Mouse (Mus musculus) liver, embryonic 11.5 days (tissue): ENCODE measurements at regions not wholly inside any gene's neighbourhood (a gene's known extent, or its start where the extent isn't known, plus 50 kb on each side); places are given as distances from the start of the nearest gene placed in this dataset.

Experiments used
- ATAC-seq: fragments of 200-750 bp; cut with Nextera tagmentation; replicated peaks from 2 replicates; pipeline ENCODE4 v1.8.0; 2017; ENCODE audit warnings: moderate number of reproducible peaks, mild to moderate bottlenecking, moderate TSS enrichment, moderate library complexity; ENCODE audit not compliant: low FRiP score
- DNase-seq: peaks from one replicate; pipeline ENCODE4 v3.0.0-alpha.2; 2017; ENCODE audit warnings: low spot score
- H3K27ac ChIP-seq: fragments of 300-500 bp; sonication (generic); 2 replicates; pipeline ENCODE4 v1.5.1; 2014; ENCODE audit warnings: mild to moderate bottlenecking, low read depth, low read length, control low read depth
- H3K27me3 ChIP-seq: fragments of 300-500 bp; sonication (generic); replicated peaks from 2 replicates; pipeline ENCODE4 v1.6.1; 2014; ENCODE audit warnings: low read length, mixed read lengths; ENCODE audit not compliant: control insufficient read depth, insufficient read depth
- H3K36me3 ChIP-seq: fragments of 300-500 bp; sonication (generic); 2 replicates; pipeline ENCODE4 v1.6.1; 2014; ENCODE audit warnings: mild to moderate bottlenecking, low read length, moderate library complexity, mixed read lengths; ENCODE audit not compliant: control insufficient read depth, insufficient read depth
- H3K4me1 ChIP-seq: fragments of 300-500 bp; sonication (generic); replicated peaks from 2 replicates; pipeline ENCODE4 v1.6.1; 2014; ENCODE audit warnings: low read length, mixed read lengths; ENCODE audit not compliant: control insufficient read depth, insufficient read depth
- H3K4me2 ChIP-seq: fragments of 300-500 bp; sonication (generic); 2 replicates; pipeline ENCODE4 v1.6.1; 2014; ENCODE audit warnings: mild to moderate bottlenecking, control low read depth, moderate library complexity
- H3K4me3 ChIP-seq: fragments of 300-500 bp; sonication (generic); 2 replicates; pipeline ENCODE4 v1.5.1; 2014; ENCODE audit warnings: low read depth, low read length, control low read depth
- H3K9ac ChIP-seq: fragments of 300-500 bp; sonication (generic); 2 replicates; pipeline ENCODE4 v1.6.1; 2014; ENCODE audit warnings: low read depth, low read length, control low read depth
- H3K9me3 ChIP-seq: fragments of 300-500 bp; sonication (generic); 2 replicates; pipeline ENCODE4 v1.6.1; 2016; ENCODE audit warnings: low read length, inconsistent platforms, mixed read lengths; ENCODE audit not compliant: control insufficient read depth
- whole genome bisulfite sequencing: fragments of 180-500 bp; shearing (Covaris S2); extraction: QIAGEN DNeasy Blood & Tissue Kit; methylation state at CpG from one replicate; pipeline ENCODE4 v1.1.7; 2014; 5-methylcytosine and 5-hydroxymethylcytosine counted together

GRCm38 (mm10) chr2:28304712-28305111 lies 111.9 kb downstream of the Olfm1 start:
- ATAC-seq (no peak), DNase-seq (peak; percentile 47)
- no peak overlapping the region for H3K4me2 ChIP-seq
- no peak overlapping the region for H3K27ac ChIP-seq
- no peaks in the 10 kb centered on the region for H3K36me3 ChIP-seq
- 10% methylated on average over 3 of the region's 3 CpGs for WGBS
- no peak overlapping the region for H3K9ac ChIP-seq
- H3K27me3 ChIP-seq = no peaks in the 10 kb centered on the region
- H3K4me3 ChIP-seq = no peak overlapping the region
- H3K4me1 ChIP-seq = no peaks in the 10 kb centered on the region
- H3K9me3 ChIP-seq = no peaks in the 10 kb centered on the region

- H3K27ac ChIP-seq = no peak overlapping the region
- DNase-seq (no peak), ATAC-seq (no peak)
- 80% methylated on average over 5 of the region's 5 CpGs for WGBS
- H3K36me3 ChIP-seq = no peaks in the 10 kb centered on the region
- H3K9me3 ChIP-seq = no peaks in the 10 kb centered on the region
- no peak overlapping the region for H3K4me2 ChIP-seq
- no peak overlapping the region for H3K9ac ChIP-seq
- no peaks in the 10 kb centered on the region for H3K27me3 ChIP-seq
- no peaks in the 10 kb centered on the region for H3K4me1 ChIP-seq
- no peak overlapping the region for H3K4me3 ChIP-seq
These were observed 116.3 kb downstream of the Olfm1 start for GRCm38 (mm10) chr2:28309122-28309521.

- no peak overlapping the region for H3K27ac ChIP-seq
- no peak overlapping the region for H3K4me2 ChIP-seq
- no peaks in the 10 kb centered on the region for H3K4me1 ChIP-seq
- no peak overlapping the region for H3K9ac ChIP-seq
- H3K9me3 ChIP-seq = no peaks in the 10 kb centered on the region
- no peak overlapping the region for H3K4me3 ChIP-seq
- ATAC-seq (no peak), DNase-seq (no peak)
- no peaks in the 10 kb centered on the region for H3K36me3 ChIP-seq
- no peaks in the 10 kb centered on the region for H3K27me3 ChIP-seq
- WGBS = 81% methylated on average over 6 of the region's 6 CpGs
These were observed 119.4 kb downstream of the Olfm1 start for GRCm38 (mm10) chr2:28312212-28312611.

- no peak for DNase-seq
- H3K4me2 ChIP-seq = no peak overlapping the region
- no peak overlapping the region for H3K27ac ChIP-seq
- ATAC-seq = no peak
- H3K4me3 ChIP-seq = no peak overlapping the region
- no peaks in the 10 kb centered on the region for H3K9me3 ChIP-seq
- H3K4me1 ChIP-seq = no peaks in the 10 kb centered on the region
- no peaks in the 10 kb centered on the region for H3K27me3 ChIP-seq
- H3K9ac ChIP-seq = no peak overlapping the region
- WGBS = 68% methylated on average over 11 of the region's 11 CpGs
- H3K36me3 ChIP-seq = no peaks in the 10 kb centered on the region
These were observed 121.1 kb upstream of the Ppp1r26 start for GRCm38 (mm10) chr2:28325502-28325901.

- no peaks in the 10 kb centered on the region for H3K27me3 ChIP-seq
- no peaks in the 10 kb centered on the region for H3K36me3 ChIP-seq
- DNase-seq (no peak), ATAC-seq (no peak)
- H3K4me1 ChIP-seq = no peaks in the 10 kb centered on the region
- 69% methylated on average over 6 of the region's 6 CpGs for WGBS
- H3K27ac ChIP-seq = no peak overlapping the region
- H3K9ac ChIP-seq = no peak overlapping the region
- H3K9me3 ChIP-seq = no peaks in the 10 kb centered on the region
- no peak overlapping the region for H3K4me2 ChIP-seq
- H3K4me3 ChIP-seq = no peak overlapping the region
These were observed 120.5 kb upstream of the Ppp1r26 start for GRCm38 (mm10) chr2:28326056-28326455.

GRCm38 (mm10) chr2:28326682-28327081 lies 119.9 kb upstream of the Ppp1r26 start:
- Histone ChIP-seq H3K4me3 (no peak overlapping the region), H3K4me1 (no peaks in the 10 kb centered on the region), H3K27me3 (no peaks in the 10 kb centered on the region), H3K4me2 (no peak overlapping the region), H3K36me3 (no peaks in the 10 kb centered on the region), H3K9ac (no peak overlapping the region), H3K27ac (no peak overlapping the region), H3K9me3 (no peaks in the 10 kb centered on the region)
- ATAC-seq = no peak
- WGBS = 58% methylated on average over 3 of the region's 3 CpGs
- DNase-seq = no peak

- 92% methylated on average over 5 of the region's 5 CpGs for WGBS
- no peak overlapping the region for H3K27ac ChIP-seq
- DNase-seq = no peak
- no peak overlapping the region for H3K4me3 ChIP-seq
- H3K4me2 ChIP-seq = no peak overlapping the region
- H3K9ac ChIP-seq = no peak overlapping the region
- no peak for ATAC-seq
- H3K9me3 ChIP-seq = no peaks in the 10 kb centered on the region
- no peaks in the 10 kb centered on the region for H3K27me3 ChIP-seq
- no peaks in the 10 kb centered on the region for H3K4me1 ChIP-seq
- H3K36me3 ChIP-seq = no peaks in the 10 kb centered on the region
These were observed 117.5 kb upstream of the Ppp1r26 start for GRCm38 (mm10) chr2:28329130-28329529.

- 56% methylated on average over 9 of the region's 9 CpGs for WGBS
- Histone ChIP-seq H3K27ac (no peak overlapping the region), H3K27me3 (no peaks in the 10 kb centered on the region), H3K9me3 (no peaks in the 10 kb centered on the region), H3K4me1 (no peaks in the 10 kb centered on the region), H3K36me3 (no peaks in the 10 kb centered on the region), H3K4me2 (no peak overlapping the region), H3K9ac (no peak overlapping the region), H3K4me3 (no peak overlapping the region)
- no peak for DNase-seq
- no peak for ATAC-seq
These were observed 111.3 kb upstream of the Ppp1r26 start for GRCm38 (mm10) chr2:28335141-28335789.

- H3K4me3 ChIP-seq = no peak overlapping the region
- 63% methylated on average over 3 of the region's 3 CpGs for WGBS
- no peak for ATAC-seq
- H3K36me3 ChIP-seq = no peaks in the 10 kb centered on the region
- H3K4me2 ChIP-seq = no peak overlapping the region
- H3K27ac ChIP-seq = no peak overlapping the region
- H3K9ac ChIP-seq = no peak overlapping the region
- H3K27me3 ChIP-seq = no peaks in the 10 kb centered on the region
- H3K9me3 ChIP-seq = no peaks in the 10 kb centered on the region
- H3K4me1 ChIP-seq = no peaks in the 10 kb centered on the region
- no peak for DNase-seq
These were observed 110.8 kb upstream of the Ppp1r26 start for GRCm38 (mm10) chr2:28335810-28336209.
